8 mouse cellular contexts compared by ENCODE assay signal in genomic region chr7:19119631-19120429, GRCm38 (mm10). TPM values are rescaled to one million over a fixed set of nuclear protein-coding genes. Genes with fewer than 3 reads are reported as not detected.
A peak's percentile ranks its signal among the peaks of the same experiment; 100 is the strongest.
DNase-seq lines count a peak whose midpoint lies in the region; ATAC-seq and TF ChIP-seq lines count a peak whose summit lies in the region.

Gene Fbxo46 (plus strand): TSS chr7:19119859.

- DNase-seq in heart, postnatal 10 days: peak; percentile 97 to 98
- DNase-seq in large intestine, adult 2 months (ENCODE audit: low read depth, low spot score): peak; percentile 96
- peak; percentile 91 for DNase-seq in liver, postnatal 0 days
- peak; percentile 87 for DNase-seq in testis, postnatal 10 days (ENCODE audit: low spot score)

- WGBS in forebrain, embryonic 13.5 days: 3% methylated on average over 34 of the region's 34 CpGs
- under 1% methylated on average over 34 of the region's 34 CpGs for WGBS in large intestine, adult 2 months
- 1% methylated on average over 34 of the region's 34 CpGs for WGBS in liver, postnatal 0 days (ENCODE audit: insufficient replicate concordance)
- 4% methylated on average over 34 of the region's 34 CpGs for WGBS in neural tube, embryonic 14.5 days

- H3K27me3 ChIP-seq in ES-Bruce4 (ENCODE audit: control insufficient read depth, insufficient read depth, low read length, poor library complexity, severe bottlenecking): peaks cover 6% of the 10 kb centered on the region
- H3K27me3 ChIP-seq in forebrain, embryonic 13.5 days: 0 out of 2 replicates have a peak, but pooled peaks cover 4% of the 10 kb centered on the region
- no peaks in the 10 kb centered on the region for H3K27me3 ChIP-seq in liver, postnatal 0 days (ENCODE audit: insufficient read depth, low read length)
- H3K27me3 ChIP-seq in neural tube, embryonic 14.5 days (ENCODE audit: control insufficient read depth, insufficient read depth, low read length): no peaks in the 10 kb centered on the region

- no peaks in the 10 kb centered on the region for H3K36me3 ChIP-seq in ES-Bruce4 (ENCODE audit: control insufficient read depth, insufficient read depth, low read length, poor library complexity, severe bottlenecking)
- H3K36me3 ChIP-seq in forebrain, embryonic 13.5 days (ENCODE audit: poor library complexity, severe bottlenecking): no peaks in the 10 kb centered on the region
- H3K36me3 ChIP-seq in liver, postnatal 0 days (replicated peaks; ENCODE audit: insufficient read depth, low read length): no peaks in the 10 kb centered on the region
- H3K36me3 ChIP-seq in neural tube, embryonic 14.5 days (ENCODE audit: control insufficient read depth, insufficient read depth, low read length): no peaks in the 10 kb centered on the region

- H3K4me3 ChIP-seq in ES-Bruce4 (ENCODE audit: low read depth, low read length): peak within 1 kb of the TSS; percentile 91
- H3K4me3 ChIP-seq in forebrain, embryonic 13.5 days: peak within 1 kb of the TSS; percentile 69
- peak within 1 kb of the TSS; percentile 75 for H3K4me3 ChIP-seq in liver, postnatal 0 days (ENCODE audit: low read depth, low read length)
- H3K4me3 ChIP-seq in neural tube, embryonic 14.5 days (ENCODE audit: low read depth, low read length): peak within 1 kb of the TSS; percentile 66

- TF ChIP-seq EP300 in ES-Bruce4 (IDR thresholded peaks at IDR 0.05; ENCODE audit: insufficient read depth, low read depth, low read length): no peak
- no peak for TF ChIP-seq EP300 in liver, postnatal 0 days (IDR thresholded peaks at IDR 0.05; ENCODE audit: low read depth)

- peak within 1 kb of the TSS; percentile 93 for H3K4me2 ChIP-seq in forebrain, embryonic 13.5 days
- H3K4me2 ChIP-seq in liver, postnatal 0 days (ENCODE audit: low read depth, low read length): peak within 1 kb of the TSS; percentile 89
- peak within 1 kb of the TSS; percentile 68 for H3K4me2 ChIP-seq in neural tube, embryonic 14.5 days (ENCODE audit: low read depth, low read length)

- ATAC-seq in cerebellum, adult (ENCODE audit: insufficient number of reproducible peaks, low FRiP score, low TSS enrichment): peak; percentile 98
- peak; percentile 97 for ATAC-seq in forebrain, embryonic 13.5 days
- peak; percentile 98 for ATAC-seq in liver, postnatal 0 days
- peak; percentile 91 for ATAC-seq in neural tube, embryonic 14.5 days (ENCODE audit: low read depth)

- H3K27ac ChIP-seq in ES-Bruce4 (ENCODE audit: insufficient read depth, low read length): no peak within 1 kb of the TSS
- peak within 1 kb of the TSS; percentile 35; the same call in 1 of the 2 replicates for H3K27ac ChIP-seq in forebrain, embryonic 13.5 days
- peak within 1 kb of the TSS; percentile 49 for H3K27ac ChIP-seq in liver, postnatal 0 days (ENCODE audit: low read depth)
- peak within 1 kb of the TSS; percentile 46; the same call in 1 of the 2 replicates for H3K27ac ChIP-seq in neural tube, embryonic 14.5 days (ENCODE audit: low read depth, low read length)

- intact Hi-C loops in heart, postnatal 10 days (cut with DNase I): no loop called here

- peaks cover 7% of the 10 kb centered on the region for H3K9me3 ChIP-seq in ES-Bruce4 (replicated peaks; ENCODE audit: control insufficient read depth, insufficient read depth, low read length, poor library complexity, severe bottlenecking)
- H3K9me3 ChIP-seq in forebrain, embryonic 13.5 days (replicated peaks): peaks cover 10% of the 10 kb centered on the region; the same call in 1 of the 2 replicates
- H3K9me3 ChIP-seq in liver, postnatal 0 days (ENCODE audit: low read length): no peaks in the 10 kb centered on the region
- no peaks in the 10 kb centered on the region for H3K9me3 ChIP-seq in neural tube, embryonic 14.5 days (ENCODE audit: control insufficient read depth, low read length)

- TF ChIP-seq POLR2A in ES-Bruce4 (IDR thresholded peaks at IDR 0.05; ENCODE audit: insufficient read depth, low read length): peak; percentile 66

- H3K9ac ChIP-seq in ES-Bruce4 (ENCODE audit: low read depth, poor library complexity, severe bottlenecking): peak within 1 kb of the TSS; percentile 85
- H3K9ac ChIP-seq in forebrain, embryonic 13.5 days: peak within 1 kb of the TSS; percentile 82
- peak within 1 kb of the TSS; percentile 75 for H3K9ac ChIP-seq in liver, postnatal 0 days (replicated peaks)
- peak within 1 kb of the TSS; percentile 71 for H3K9ac ChIP-seq in neural tube, embryonic 14.5 days (replicated peaks; ENCODE audit: low read depth, low read length)

- no peaks in the 10 kb centered on the region for H3K4me1 ChIP-seq in ES-Bruce4 (ENCODE audit: control insufficient read depth, insufficient read depth, low read length)
- peaks cover 21% of the 10 kb centered on the region for H3K4me1 ChIP-seq in forebrain, embryonic 13.5 days
- peaks cover 21% of the 10 kb centered on the region for H3K4me1 ChIP-seq in liver, postnatal 0 days (ENCODE audit: insufficient read depth)
- H3K4me1 ChIP-seq in neural tube, embryonic 14.5 days (ENCODE audit: control insufficient read depth, insufficient read depth, low read length): peaks cover 6% of the 10 kb centered on the region; the same call in 1 of the 2 replicates

- TF ChIP-seq CTCF in ES-Bruce4 (IDR thresholded peaks at IDR 0.05; ENCODE audit: low read depth, low read length): no peak
- TF ChIP-seq CTCF in liver, postnatal 0 days (IDR thresholded peaks at IDR 0.05; ENCODE audit: low read depth): no peak

RNA-seq across cellular contexts. Expression of gene Fbxo46, which starts in this region (rescaled TPM):
- polyA plus RNA-seq in ES-Bruce4 (2011; ENCODE audit: insufficient read depth, insufficient read length, low read depth, missing spikeins): 4.1 and 4.3 TPM in 2 replicates
- 19.1 and 22.2 TPM in 2 replicates for polyA plus RNA-seq in forebrain, embryonic 13.5 days (2015; fragmentation: Nextera tagmentation; extraction: Ambion mirVana)
- 1 to 10 TPM; 5.5 to 7.6 TPM for total RNA-seq in heart, postnatal 10 days (2021)
- 9.8 and 10.1 TPM in 2 replicates for polyA plus RNA-seq in large intestine, adult 2 months (2012; rRNA removed)
- 3.2 and 3.6 TPM in 2 replicates for polyA plus RNA-seq in liver, postnatal 0 days (2015; fragmentation: Nextera tagmentation; extraction: Ambion mirVana)
- polyA plus RNA-seq in neural tube, embryonic 14.5 days (2014; fragmentation: Nextera tagmentation; extraction: Ambion mirVana): 11.6 and 13.1 TPM in 2 replicates
